Mouse (Mus musculus) activated CD4-positive, CD25-positive, alpha-beta regulatory T cell, adult 4 months (primary cell): ENCODE results near the gene Sik2. TPM values are rescaled to one million over a fixed set of nuclear protein-coding genes. Genes with fewer than 3 reads are reported as not detected.

Experiments
- ATAC-seq: one replicate; pipeline ENCODE4 v1.8.0; 2017
- polyA plus RNA-seq, 2 experiments: library from polyadenylated mRNA; unstranded; fragments of 100-300 nt; shearing (Covaris generic); gene quantifications; one replicate each; pipeline ENCODE4 v1.2.1; 2017

Sik2 gene
- polyA plus RNA-seq, 2 experiments from 2014 or later, result 14.4 to 18.7 TPM

DNA sequence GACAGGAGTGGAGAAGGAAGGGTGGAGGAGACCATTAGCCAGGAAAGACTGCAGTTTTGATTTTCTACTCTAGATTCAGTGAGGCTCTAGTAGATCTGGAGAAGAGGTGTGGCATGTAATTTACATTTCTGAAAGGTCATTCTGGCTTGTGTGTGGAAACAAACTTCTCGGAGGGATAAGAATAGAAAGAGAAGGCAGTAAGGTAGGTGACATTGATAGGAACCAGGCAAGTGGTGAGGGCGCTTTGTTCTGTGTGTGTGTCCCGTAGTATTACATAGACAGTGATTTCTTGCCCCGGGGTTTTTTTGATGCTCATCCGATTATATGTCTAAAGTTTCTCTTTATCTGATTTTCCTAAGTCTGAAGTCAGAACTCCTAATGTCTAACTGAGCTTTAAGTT lies 144.0 kb downstream of the Sik2 start:
- ATAC-seq, result no peak

- ATAC-seq, result peak; percentile 58
These were observed 145.0 kb downstream of the Sik2 start for GRCm38 (mm10) chr9:50863824-50864223.

- ATAC-seq, result no peak
These were observed 147.6 kb downstream of the Sik2 start for GRCm38 (mm10) chr9:50861119-50861839.

- no peak for ATAC-seq
These were observed 150.2 kb downstream of the Sik2 start for GRCm38 (mm10) chr9:50858681-50859080.

DNA sequence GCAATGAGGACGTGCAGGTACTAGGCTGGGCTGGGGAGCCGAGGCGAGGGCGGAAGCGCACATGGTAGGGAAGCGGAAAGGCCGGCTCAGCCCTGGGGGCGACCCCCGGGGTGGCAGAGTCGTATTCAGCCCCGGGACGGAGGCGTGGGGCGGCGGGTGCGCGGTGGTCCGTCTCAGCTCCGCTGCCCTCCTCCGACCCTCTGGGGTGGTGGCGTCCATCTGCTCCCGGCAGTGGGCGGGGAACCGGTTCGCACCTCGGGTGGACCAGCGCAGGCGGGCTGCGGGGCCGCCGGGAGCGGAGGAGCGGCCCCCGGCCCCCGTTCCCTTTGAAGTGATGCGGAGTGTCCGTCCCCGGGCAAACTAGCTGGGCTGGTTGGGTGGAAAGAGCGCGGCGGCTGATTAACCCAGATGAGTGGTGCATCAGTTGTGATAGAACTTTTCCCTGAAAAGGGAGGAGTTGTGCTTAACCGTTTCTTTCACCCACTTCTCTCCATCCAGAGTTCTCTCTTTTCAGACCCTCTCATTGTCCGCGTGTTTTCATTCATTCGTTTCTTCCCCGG lies 151.7 kb downstream of the Sik2 start:
- peak; percentile 47 for ATAC-seq

DNA sequence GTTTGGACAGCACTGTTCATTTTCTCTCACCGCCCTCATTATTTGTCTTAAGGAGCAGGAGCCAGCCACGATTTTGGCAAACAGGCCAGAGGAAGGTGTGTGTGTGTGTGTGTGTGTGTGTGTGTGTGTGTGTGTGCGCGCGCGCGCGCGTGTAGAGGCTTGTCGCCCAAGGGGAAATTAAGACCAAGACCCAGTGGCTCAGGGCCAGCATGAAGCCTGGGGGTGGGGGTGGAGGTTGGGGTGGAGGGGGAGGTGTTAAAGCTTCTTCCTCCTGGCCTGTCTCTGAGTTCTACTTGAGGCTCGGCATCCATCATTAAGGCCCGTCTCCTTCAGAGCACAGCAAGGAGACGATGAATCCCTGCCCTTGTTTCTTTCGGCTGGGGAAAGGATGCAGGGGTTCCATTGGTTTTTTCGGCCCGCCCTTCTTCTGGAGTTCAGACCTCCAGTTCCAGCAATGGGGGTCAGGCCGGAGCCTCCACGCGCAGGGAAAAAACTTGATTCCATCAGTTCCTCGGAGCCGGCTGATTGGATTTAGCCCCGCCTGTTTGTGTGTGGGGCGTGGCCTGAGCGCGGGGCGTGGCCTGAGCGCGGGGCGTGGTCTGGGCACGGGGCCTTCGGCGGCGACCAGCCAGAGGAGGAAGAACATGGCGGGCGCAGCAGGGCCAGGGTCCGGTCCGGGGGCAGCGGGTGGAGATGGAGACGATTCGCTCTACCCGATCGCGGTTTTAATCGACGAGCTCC lies 152.4 kb downstream of the Sik2 start:
- peak; percentile 80 for ATAC-seq

DNA sequence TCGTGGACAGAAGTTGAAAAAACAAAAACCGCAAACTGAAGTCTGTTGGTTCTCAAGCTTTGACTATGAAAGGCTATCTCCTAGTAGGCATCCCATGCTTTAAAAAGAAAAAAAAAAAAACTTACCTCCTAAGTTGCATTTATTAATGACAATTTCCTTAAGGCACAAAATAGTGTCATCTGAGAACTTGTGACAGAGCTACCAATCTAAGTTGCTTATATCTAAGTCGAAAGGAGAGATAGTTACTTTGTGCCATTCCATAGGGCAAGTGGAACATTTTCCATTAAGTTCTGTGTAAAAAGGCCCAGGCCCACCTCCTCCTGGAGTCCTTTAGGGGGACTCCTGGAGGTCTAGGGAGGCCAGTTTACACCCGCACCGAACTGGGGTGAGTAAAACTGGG lies 153.1 kb downstream of the Sik2 start:
- ATAC-seq, result no peak

GRCm38 (mm10) chr9:50855133-50855766 lies 153.6 kb downstream of the Sik2 start:
- ATAC-seq, result no peak

GRCm38 (mm10) chr9:50854376-50854775 lies 154.5 kb downstream of the Sik2 start:
- ATAC-seq, result no peak

DNA sequence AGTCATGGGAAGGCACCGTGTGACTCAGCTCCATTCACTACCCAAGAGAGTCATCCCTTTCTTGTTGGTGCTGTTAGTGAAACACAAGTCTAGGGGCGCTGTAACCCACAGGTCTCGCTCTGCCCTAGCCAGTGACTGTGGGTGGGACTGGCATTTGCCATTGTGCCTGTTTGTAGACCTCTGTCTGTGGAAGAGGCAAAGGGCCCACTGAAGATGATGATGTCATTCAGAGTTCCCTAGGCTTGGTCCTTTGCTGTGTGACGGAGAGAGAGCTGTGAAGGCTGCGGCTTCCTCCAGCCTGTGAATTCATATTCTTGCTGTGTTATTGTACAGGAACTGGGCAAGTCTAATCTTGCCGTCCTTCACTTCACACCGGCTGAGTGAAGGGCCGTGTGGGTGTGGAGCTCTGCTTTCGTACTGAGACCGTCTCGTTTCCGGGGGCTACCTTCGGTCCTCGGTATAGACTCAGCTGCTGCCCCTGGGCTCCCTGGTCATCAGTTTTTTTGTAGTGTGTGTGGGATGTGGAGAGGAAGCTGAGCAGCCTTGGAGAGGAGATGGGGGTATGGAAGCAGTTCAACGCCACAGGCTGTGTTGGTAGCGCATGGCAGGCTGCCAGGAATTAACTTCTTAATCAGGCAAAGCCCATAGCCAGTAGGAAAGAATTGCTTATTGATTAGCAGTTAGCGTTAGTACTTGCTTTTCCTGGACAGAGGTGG lies 156.1 kb downstream of the Sik2 start:
- peak; percentile 23 for ATAC-seq

GRCm38 (mm10) chr9:50850713-50851112 lies 158.2 kb downstream of the Sik2 start:
- ATAC-seq, result no peak

DNA sequence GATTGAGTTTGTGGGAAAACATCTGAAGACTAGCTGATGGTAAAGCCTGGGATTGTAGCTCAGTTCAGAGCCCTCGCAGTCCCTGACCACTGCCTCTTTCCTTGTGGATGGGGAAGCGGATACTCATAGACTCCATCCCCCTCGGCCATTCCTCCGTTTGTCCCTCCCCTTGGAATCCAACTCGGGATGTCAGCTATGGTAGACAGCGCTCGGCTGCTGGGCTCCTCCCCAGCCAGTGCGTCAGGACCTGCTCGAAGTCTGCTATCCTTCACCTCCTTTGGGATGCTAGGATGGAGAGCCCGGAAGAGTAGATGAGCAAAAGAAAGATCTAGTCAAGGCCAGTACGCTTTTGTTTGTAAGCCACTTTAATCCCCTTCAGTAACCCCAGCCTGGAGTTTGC lies 158.6 kb downstream of the Sik2 start:
- ATAC-seq, result no peak

GRCm38 (mm10) chr9:50849755-50850154 lies 159.1 kb downstream of the Sik2 start:
- no peak for ATAC-seq

DNA sequence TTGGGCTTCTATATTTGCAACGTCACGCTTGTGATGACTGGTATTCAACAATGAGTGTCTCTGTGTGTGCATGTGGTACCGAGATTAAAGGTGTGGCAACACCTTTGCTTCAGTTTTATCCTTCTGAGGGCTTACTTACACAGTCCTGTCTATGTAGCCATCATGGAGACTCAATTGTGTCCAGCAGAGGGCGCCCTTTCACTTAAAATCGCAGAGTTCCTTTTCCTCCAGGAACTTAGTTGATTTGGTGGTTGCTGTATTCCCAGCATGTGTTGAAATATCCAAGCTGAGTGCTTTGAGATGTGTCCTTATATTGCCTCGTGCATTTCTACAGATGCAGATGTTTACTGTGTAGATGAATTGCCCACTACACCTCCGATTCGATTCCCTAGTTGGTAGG lies 159.6 kb downstream of the Sik2 start:
- ATAC-seq, result peak; percentile 45

- no peak for ATAC-seq
These were observed 160.1 kb downstream of the Sik2 start for GRCm38 (mm10) chr9:50848821-50849220.

DNA sequence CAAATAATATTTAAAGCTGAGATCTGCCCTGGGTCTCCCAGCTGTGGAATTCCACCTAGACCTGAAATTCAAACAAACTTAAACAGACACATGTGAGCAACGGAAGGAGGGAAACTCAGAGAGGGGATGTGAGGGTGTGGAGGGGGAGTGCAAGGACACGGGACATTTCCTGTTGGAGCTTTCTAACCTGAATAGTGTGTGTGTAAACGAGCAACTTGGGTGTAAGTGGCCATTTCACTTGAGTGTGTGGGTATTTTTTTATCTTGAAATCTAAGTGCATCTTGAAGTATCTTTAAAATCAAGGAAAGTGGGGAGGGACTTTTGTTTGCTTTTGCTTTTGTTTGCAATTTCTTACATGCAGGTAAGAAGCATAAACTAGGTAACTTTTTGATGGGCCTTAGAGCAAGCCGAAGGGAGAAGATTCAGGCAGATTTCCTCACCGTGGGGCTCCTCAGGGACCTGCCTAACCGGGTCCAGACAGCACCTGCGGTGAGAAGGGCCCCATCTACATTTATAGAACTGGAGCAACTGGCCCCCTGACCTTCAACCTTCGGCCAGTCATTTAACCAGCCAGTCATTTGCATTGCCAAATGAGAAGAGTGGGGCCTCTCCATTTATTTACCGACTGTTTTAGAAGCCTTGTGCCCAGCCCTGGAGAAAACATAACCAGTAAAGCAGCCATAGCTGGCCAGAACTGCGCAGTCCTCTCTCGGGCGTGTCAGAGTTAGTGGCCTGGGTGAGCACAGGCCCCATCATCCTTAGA lies 161.1 kb downstream of the Sik2 start:
- no peak for ATAC-seq

DNA sequence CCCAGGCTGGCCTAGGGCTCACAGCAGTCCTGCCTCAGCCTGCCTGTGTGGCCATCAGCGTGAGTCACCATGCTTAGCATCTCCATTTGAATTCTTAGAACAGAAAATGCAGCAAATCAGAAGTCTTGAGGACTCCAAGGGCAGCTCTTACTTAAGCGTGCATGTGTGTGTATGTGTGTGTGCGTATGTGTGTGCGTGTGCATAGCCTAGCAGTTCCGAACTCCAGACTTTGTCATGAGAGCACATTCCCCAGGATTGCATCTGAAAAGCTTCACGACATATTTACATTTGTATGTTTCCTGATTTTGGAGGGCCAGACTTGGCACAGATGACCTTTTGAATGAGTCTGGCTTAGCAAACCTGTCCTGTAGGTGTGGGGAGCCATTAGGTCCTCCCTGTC lies 161.7 kb downstream of the Sik2 start:
- ATAC-seq, result no peak

DNA sequence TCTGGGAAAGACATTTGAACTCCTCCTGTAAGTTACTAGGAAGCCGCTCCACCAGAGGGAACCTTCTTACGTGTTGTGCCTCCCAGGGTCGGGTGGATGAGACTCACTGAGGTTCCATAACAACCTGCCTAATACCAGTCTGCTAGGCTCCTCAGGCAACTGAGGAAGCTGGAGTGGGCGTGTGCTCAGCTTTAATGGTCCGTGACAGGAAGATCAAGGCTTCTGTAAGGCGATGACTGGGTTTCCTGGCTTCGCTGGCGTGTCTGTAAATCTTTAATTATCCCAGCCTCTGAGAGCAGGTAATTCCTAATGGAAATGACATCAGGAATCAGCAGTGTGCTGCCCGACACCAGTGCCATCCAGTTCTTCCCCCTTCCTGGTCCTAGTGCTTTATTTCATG lies 163.3 kb downstream of the Sik2 start:
- no peak for ATAC-seq

GRCm38 (mm10) chr9:50845081-50845480 lies 163.8 kb downstream of the Sik2 start, which contains the start of gene Ppp2r1b:
TSS of gene Ppp2r1b (plus strand) at chr9:50845301.
- ATAC-seq, result no peak
